Mouse (Mus musculus) liver, postnatal 0 days (tissue): Measurements from ENCODE around the gene Cops4.

ENCODE experiments used
- CTCF ChIP-seq: sonication (generic); IDR thresholded peaks from 2 replicates; pipeline ENCODE4 v1.5.1; 2016; ENCODE audit warnings: antibody characterized with exemption, low read depth
- EP300 ChIP-seq: IDR thresholded peaks from 2 replicates; pipeline ENCODE4 v1.6.1; 2016; ENCODE audit warnings: antibody characterized with exemption, low read depth, mild to moderate bottlenecking

DNA sequence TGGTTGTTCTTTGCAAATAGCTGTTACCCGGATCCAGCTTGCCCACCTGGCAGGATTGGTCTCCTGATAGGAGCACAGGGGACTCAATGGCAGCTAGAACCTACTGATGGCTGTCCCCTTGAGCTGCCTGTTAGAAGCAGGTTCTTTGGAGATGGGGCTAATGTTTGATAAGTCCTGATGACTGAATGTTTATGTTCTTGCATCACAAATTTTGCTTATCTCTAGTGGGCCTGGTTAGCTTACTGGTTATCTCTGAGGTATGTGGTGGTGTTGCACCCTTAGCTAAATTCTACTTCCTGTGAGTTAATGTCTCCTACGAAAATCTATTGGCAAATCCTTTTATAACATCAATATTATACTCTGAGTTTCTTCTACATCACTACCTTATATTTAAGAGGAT, 33.8 kb downstream of the Cops4 start:
- TF ChIP-seq EP300 (no peak), CTCF (no peak)
